Mouse (Mus musculus): ENCODE measurements around the gene Naaladl2.

Naaladl2 gene

GRCm38 (mm10) chr3:24690162-24690915 lies 453.7 kb downstream of the Naaladl2 start:
- DNase-seq (ENCODE audit: low read depth) = no peak

- no peak for DNase-seq (ENCODE audit: low read depth)
Measured at GRCm38 (mm10) chr3:24670500-24670899, 473.6 kb downstream of the Naaladl2 start.

- no peak for DNase-seq (ENCODE audit: low read depth)
Measured at GRCm38 (mm10) chr3:24668052-24668916, 475.8 kb downstream of the Naaladl2 start.

- no peak for DNase-seq (ENCODE audit: low read depth)
Measured at GRCm38 (mm10) chr3:24665408-24665807, 478.7 kb downstream of the Naaladl2 start.

- DNase-seq (ENCODE audit: low read depth) = no peak
Measured at GRCm38 (mm10) chr3:24663749-24664148, 480.3 kb downstream of the Naaladl2 start.

- no peak for DNase-seq (ENCODE audit: low read depth)
Measured at GRCm38 (mm10) chr3:24630032-24630431, 514.0 kb downstream of the Naaladl2 start.

- no peak for DNase-seq (ENCODE audit: low read depth)
Measured at GRCm38 (mm10) chr3:24605485-24605884, 538.6 kb downstream of the Naaladl2 start.

GRCm38 (mm10) chr3:24604791-24605320 lies 539.2 kb downstream of the Naaladl2 start:
- no peak for DNase-seq (ENCODE audit: low read depth)

GRCm38 (mm10) chr3:24595447-24595846 lies 548.6 kb downstream of the Naaladl2 start:
- DNase-seq (ENCODE audit: low read depth) = no peak

- no peak for DNase-seq (ENCODE audit: low read depth)
Measured at GRCm38 (mm10) chr3:24556617-24557016, 587.4 kb downstream of the Naaladl2 start.

GRCm38 (mm10) chr3:24553701-24554100 lies 590.4 kb downstream of the Naaladl2 start:
- no peak for DNase-seq (ENCODE audit: low read depth)

- DNase-seq (ENCODE audit: low read depth) = no peak
Measured at GRCm38 (mm10) chr3:24552631-24553030, 591.4 kb downstream of the Naaladl2 start.

- no peak for DNase-seq (ENCODE audit: low read depth)
Measured at GRCm38 (mm10) chr3:24533775-24534458, 610.1 kb downstream of the Naaladl2 start.

GRCm38 (mm10) chr3:24514918-24515317 lies 629.1 kb downstream of the Naaladl2 start:
- no peak for DNase-seq (ENCODE audit: low read depth)

GRCm38 (mm10) chr3:24486456-24487112 lies 657.5 kb downstream of the Naaladl2 start:
- no peak for DNase-seq (ENCODE audit: low read depth)

GRCm38 (mm10) chr3:24463941-24464340 lies 680.1 kb downstream of the Naaladl2 start:
- DNase-seq (ENCODE audit: low read depth) = no peak

GRCm38 (mm10) chr3:24440621-24441020 lies 703.4 kb downstream of the Naaladl2 start:
- DNase-seq (ENCODE audit: low read depth) = no peak

- no peak for DNase-seq (ENCODE audit: low read depth)
Measured at GRCm38 (mm10) chr3:24432761-24433160, 711.3 kb downstream of the Naaladl2 start.

- DNase-seq (ENCODE audit: low read depth) = no peak
Measured at GRCm38 (mm10) chr3:24391737-24392136, 752.3 kb downstream of the Naaladl2 start.

GRCm38 (mm10) chr3:24391311-24391710 lies 752.8 kb downstream of the Naaladl2 start:
- no peak for DNase-seq (ENCODE audit: low read depth)

- DNase-seq (ENCODE audit: low read depth) = no peak
Measured at GRCm38 (mm10) chr3:24355010-24355409, 789.1 kb downstream of the Naaladl2 start.

Data from c-Kit-positive CD71-positive TER-119-negative erythroid progenitor cells, embryonic 14.5 days (primary cell).